Mouse (Mus musculus) gastrocnemius, adult 18-20 months (tissue): Measurements from ENCODE around the gene Fam78a. TPM values are rescaled to one million over a fixed set of nuclear protein-coding genes. Genes with fewer than 3 reads are reported as not detected.
"Not testable (repeated sequence)": the region's sequence is repeated elsewhere in the genome, so short reads cannot be mapped to it uniquely, and the experiment has no call there.

Experiments used
- DNase-seq: peaks from one replicate; pipeline ENCODE4 v3.0.0; 2021; ENCODE audit warnings: low spot score
- microRNA-seq: library from miRNA; unstranded; fragments of <30 nt; microRNA quantifications from one replicate; pipeline ENCODE4 v1.2.0, GENCODE M21; 2021
- total RNA-seq, 2 experiments: library from RNA; stranded (reverse); gene quantifications; 2 replicates each; pipeline ENCODE4 v1.2.3; 2021

Fam78a gene
- total RNA-seq, 2 experiments from 2014 or later, result 12.5 to 21.2 TPM

DNA sequence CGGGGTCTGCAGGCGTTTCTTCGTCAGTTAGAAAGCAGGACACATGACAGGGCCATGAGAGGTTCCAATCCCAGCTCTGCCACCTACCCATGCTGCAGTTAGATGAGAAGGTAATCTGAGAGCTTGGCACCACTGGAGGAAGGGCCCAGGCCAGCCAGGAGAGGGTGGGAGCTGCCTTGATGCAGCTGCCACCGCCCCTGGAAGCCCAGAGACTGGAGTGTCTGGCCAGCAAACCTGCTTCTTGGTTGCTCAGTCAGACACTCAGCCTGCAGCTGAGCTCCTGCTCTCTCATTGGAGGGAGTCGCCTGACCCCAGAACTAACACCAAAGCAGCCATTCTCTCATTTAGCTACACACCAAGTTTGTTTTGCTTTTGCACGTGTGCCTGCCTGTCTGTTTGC lies 39.3 kb downstream of the Fam78a start:
- DNase-seq, result peak; percentile 72

DNA sequence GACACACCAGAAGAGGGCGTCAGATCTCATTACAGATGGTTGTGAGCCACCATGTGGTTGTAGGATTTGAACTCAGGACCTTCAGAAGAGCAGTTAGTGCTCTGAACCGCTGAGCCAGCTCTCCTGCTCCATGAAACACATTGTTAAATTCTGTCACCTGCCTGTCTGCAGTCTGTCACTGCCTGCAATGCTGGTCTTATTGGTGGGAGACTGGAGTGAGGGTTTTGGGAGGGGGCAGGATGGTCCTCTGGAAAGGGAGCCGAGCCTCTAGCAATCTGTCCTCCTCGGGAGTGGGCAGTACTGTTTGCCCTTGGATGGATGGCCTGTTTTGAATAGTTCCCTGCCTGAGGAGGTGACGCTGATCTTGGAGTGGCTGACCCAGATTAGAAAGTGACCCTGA lies 40.8 kb downstream of the Fam78a start:
- DNase-seq, result no peak

DNA sequence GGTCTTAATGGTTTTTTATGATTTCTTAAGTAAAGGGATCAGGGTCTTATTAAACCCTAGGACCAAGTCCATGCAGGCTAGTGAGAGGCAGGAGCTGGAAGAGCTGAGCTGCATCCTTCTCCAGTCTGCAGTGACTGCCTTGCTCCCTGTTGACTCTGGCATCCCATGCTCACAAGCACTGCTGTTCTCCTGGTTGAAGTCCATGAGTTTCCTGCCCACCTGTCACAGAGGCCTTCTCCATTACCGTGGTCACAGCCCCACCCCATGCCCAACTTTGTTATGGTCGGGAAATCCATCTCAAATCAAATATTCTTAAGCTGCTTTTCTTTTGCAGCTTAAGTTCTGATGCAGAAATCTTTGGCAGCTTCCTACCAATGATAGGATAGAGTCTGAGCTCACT lies 43.6 kb downstream of the Fam78a start:
- DNase-seq, result no peak

DNA sequence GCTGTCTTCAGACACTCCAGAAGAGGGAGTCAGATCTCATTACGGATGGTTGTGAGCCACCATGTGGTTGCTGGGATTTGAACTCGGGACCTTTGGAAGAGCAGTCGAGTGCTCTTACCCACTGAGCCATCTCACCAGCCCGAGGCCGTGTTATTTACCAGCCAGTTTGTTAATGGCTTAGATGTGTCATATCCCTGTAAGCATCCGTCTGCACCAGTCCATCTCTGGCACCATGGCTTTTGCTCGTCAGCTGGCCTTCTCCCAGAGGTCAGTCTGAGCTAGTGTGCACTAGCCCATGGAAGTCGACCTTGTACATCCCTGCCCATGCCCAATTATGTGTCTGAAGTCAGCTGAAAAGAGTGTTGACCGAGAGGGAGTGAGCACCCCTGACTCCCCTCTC lies 44.0 kb downstream of the Fam78a start:
- DNase-seq, result not testable (repeated sequence)

DNA sequence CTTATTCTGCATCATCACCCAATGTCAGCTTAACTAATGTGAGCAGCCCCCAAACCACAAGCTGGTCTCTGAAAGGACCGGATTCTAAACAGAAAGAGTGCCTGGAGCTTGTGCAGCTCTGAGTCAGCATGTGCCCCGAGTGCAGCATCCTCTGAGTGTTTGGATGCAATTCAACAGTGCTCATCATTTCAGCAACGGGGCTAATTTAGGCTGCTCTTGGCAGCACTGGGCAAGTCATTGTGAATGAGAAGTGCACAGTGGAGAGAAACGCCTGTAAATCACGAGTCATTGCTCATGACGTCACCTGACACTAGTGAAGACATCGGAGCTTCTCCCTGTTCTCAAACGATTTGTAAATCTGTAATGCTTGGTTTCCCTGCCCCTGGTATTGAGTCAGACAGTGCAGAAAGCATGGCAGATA lies 46.0 kb downstream of the Fam78a start:
- peak; percentile 75 for DNase-seq

DNA sequence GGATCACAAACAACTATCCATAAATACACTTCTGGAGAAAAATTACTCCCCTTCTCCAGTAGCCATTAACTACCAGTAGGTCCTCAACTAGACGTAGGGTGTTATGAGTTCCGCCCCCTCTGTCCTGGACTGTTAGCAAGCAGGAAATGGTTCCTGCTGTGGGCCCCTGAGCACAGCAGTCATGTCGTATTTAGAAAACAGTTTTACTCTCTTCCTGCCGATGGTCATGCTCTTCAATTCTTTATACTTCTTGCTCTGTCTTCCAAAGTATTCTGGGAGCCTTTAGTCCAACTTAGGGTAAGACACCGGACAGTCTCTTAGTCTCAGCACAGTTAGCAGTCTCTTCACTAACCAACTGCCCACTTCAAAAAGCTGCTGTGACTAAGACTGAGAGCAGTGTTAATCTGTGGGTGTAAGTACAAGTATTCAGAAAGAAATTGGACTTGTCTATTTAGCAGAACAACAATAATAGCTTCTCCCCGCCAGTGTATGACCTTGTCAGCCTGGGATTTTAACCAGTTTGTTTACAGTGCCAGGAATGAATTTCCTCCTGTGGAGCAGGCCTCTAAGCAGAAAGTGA lies 47.3 kb downstream of the Fam78a start:
- no peak for DNase-seq

DNA sequence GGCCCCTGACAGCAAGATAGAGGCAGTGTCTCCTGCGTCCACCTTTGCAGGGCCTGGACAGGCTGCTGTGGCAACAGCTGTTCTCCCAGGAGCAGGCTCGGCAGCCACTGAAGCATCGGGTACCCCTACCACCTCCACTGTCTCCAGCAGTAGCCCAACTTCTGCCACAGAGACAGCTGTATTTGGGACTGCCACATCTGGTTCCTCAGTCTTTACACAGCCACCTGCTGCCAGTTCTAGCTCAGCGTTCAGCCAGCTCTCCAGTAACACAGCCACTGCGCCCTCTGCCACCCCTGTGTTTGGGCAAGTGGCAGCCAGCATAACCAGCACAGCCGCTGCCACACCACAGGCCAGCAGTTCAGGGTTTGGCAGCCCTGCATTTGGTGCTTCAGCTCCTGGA lies 50.5 kb downstream of the Fam78a start:
- DNase-seq, result no peak

DNA sequence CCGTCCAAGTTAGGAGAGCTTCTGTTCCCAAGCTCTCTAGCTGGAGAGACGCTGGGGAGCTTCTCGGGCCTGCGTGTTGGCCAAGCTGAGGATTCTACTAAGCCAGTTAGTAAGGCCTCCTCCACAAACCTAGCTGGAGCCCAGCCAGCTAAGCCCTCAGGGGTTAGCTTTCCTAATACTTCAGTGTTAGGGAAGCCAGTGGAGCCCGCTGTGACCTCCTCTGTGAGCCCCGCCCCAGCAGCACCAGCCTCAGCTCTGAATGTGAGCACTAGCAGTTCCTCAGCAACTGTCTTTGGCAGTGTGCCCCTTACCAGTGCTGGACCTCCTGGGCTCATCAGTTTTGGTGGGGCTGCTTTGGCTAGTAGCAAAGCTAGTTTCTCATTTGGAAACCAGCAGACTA lies 51.2 kb downstream of the Fam78a start:
- DNase-seq, result peak; percentile 83

DNA sequence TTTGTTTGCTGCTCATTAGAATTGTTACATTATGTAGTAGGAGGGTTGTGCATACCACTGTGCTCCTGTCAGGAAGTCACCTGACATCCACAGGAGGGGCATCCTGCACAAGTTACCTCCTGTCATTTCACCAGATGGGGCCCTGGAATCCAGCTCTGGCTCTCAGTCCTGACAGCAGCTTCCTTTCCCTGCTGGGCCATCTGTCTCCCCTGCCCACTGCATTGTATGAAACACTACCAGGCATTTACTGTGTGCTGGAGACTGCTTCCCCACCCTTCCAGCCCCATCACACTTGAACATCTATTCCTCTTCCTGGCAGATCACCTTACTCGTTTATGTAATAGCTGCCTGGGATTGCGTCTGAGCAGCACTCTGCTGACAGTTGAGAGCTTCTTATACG lies 55.0 kb downstream of the Fam78a start:
- no peak for DNase-seq

DNA sequence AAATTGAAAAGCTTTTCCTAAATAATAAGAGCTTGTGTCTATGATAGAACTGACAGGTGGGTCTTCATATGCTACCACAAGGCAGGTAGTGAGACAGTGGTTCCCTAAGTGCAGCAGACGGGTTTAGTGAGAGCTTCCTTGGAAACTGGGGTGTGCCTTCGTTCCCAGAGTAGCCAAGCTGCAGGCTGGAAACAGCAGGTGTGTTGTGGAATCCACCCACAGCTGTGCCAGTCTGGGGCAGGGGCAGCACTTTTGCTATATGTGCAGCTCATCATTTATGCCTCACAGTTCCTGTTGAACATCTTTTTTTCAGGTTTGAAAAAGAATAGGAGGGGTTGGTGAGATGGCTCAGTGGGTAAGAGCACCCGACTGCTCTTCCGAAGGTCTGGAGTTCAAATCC lies 60.3 kb downstream of the Fam78a start:
- no peak for DNase-seq

DNA sequence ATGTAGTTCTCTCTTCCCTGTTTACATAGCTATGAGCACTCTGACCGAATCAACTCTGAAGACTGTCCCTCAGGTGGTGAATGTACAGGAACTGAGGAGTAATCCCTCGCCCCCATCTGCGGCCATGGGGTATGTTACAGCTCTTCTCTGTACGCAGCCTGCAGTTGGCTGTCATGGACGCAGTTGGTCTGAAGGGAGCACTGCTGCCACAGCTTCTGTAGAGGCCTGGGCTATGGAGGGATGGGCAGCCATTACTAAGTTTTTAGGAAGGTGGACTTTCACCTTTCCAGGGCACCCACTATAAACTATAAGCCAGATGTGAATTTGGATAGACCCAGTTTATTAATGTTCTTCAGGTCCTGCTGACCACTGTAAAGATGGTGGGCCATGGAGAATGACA lies 64.4 kb downstream of the Fam78a start:
- no peak for DNase-seq

DNA sequence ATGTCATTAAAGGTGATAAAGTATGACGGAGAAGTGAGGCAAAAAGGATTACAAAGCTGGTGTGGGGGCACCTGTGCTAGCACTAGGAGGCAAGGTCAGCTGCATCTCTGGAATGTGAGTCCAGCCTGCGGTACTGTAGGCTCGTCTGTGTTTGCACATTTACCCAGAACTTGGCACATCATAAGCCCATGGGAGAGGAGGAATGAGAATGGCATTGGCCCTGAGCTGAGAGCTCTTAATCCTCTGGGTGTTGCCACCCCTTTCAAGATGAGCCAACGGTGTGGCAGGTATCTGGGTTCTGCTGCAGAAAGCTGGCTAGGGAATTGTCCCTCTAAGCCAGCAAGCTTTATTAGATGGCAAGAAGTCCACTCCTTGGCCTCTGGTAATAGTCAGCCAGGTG lies 65.0 kb downstream of the Fam78a start:
- no peak for DNase-seq

DNA sequence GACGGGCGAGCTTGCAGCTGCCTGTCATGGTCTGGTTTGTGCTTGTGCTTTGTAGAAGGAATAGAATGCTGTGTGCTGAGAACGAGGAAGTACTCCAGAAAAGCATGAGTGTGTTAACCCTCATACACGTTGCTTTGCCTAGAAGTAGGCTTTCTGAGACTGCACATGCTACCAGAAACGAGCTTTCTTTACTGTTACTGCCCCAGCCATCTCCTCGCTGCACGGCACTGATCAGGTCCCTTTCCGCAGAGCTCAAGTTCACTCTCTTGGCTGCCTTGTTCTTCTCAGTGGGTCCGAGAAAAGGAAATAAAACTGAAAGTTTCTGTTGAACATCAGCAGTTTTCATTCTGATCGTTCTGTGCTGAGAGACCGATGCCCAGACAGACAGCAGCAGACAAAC lies 75.9 kb downstream of the Fam78a start:
- no peak for DNase-seq

DNA sequence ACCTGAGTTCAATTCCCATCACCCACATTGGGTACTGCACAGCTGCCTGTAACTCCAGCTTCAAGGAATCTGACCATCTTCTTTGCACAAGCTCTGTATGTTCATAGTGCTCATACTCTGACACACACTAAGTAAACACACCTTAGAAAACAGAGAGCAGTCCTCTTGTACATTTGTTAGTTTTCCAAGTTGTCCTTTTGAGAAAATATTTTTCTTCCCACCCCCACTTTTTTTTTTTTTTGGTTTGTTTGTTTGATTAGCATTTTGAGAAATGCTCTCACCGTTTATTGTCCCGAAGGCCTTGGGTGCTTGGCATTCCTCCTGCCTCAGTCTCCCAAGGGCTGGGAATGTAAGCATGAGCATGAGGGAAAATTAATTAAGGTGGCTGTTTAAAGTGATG lies 76.3 kb downstream of the Fam78a start:
- DNase-seq, result no peak

Small RNA genes lying within 50 kb of the gene (microRNA-seq; reads per million reads assigned to microRNA genes)
- 3.8 reads per million, percentile 4 among the genes with 10 or more reads in this experiment for gene Mir7674

Other genes starting within 250 kb of the Fam78a start
- under 1 TPM in 1 of 2 experiments, not detected in 1; 0.05 TPM for gene Fibcd1, start 238.9 kb downstream of the Fam78a start, total RNA-seq
- under 1 TPM; 0.16 to 0.33 TPM for gene Lamc3, start 197.6 kb downstream of the Fam78a start, total RNA-seq
- gene Aif1l, start 134.7 kb downstream of the Fam78a start, total RNA-seq, result 1 to 10 TPM; 2.9 to 3.3 TPM
- gene Nup214, start 110.4 kb downstream of the Fam78a start, total RNA-seq, result 10 to 100 TPM; 18.0 to 23.5 TPM
- gene Plpp7, start 10.7 kb upstream of the Fam78a start, total RNA-seq, result 100 to 1,000 TPM; 105 to 121 TPM
- 10 to 100 TPM; 78.4 to 79.7 TPM for gene Prrc2b, start 66.2 kb upstream of the Fam78a start, total RNA-seq
- gene Pomt1, start 151.7 kb upstream of the Fam78a start, total RNA-seq, result 10 to 100 TPM; 10.2 to 11.1 TPM
- 10 to 100 TPM; 11.4 to 11.6 TPM for gene Uck1, start 175.3 kb upstream of the Fam78a start, total RNA-seq
- 10 to 100 TPM; 56.7 to 56.9 TPM for gene Golga2, start 202.5 kb upstream of the Fam78a start, total RNA-seq
- 100 to 1,000 TPM; 143 to 148 TPM for gene Swi5, start 203.2 kb upstream of the Fam78a start, total RNA-seq